Mouse (Mus musculus): Measurements from ENCODE around the gene Tmem26.

DNA sequence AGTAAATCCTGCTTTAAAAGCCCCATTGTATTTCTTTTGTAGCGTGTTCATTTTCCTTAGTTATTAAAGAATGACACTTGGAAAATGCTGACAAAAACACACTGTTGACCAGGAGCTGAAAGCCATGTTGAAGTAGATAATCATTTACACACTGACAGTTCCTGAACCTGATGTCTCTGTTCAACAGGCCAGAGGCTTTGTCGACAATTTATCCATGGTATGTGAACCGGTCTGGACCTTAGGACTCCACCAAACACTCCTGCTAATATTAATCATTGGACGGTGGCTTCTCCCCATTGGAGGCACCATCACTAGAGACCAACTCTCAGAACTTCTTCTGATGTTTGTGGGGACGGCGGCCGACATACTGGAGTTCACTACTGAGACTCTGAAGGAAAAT lies 27.5 kb downstream of the Tmem26 start:
- TF ChIP-seq CTCF (IDR thresholded peaks at IDR 0.05; ENCODE audit: control insufficient read depth, insufficient read depth, low read length) (no peak), POLR2A (IDR thresholded peaks at IDR 0.05; ENCODE audit: borderline replicate concordance, control insufficient read depth, low read depth, low read length) (no peak)
